Mouse (Mus musculus): ENCODE results near the gene Spata1. TPM values are rescaled to one million over a fixed set of nuclear protein-coding genes. Genes with fewer than 3 reads are reported as not detected.
A peak's percentile ranks its signal among the peaks of the same experiment; 100 is the strongest.

Gene Spata1
- polyA plus RNA-seq, 1 experiment from 2014 or later: 9.2 TPM

DNA sequence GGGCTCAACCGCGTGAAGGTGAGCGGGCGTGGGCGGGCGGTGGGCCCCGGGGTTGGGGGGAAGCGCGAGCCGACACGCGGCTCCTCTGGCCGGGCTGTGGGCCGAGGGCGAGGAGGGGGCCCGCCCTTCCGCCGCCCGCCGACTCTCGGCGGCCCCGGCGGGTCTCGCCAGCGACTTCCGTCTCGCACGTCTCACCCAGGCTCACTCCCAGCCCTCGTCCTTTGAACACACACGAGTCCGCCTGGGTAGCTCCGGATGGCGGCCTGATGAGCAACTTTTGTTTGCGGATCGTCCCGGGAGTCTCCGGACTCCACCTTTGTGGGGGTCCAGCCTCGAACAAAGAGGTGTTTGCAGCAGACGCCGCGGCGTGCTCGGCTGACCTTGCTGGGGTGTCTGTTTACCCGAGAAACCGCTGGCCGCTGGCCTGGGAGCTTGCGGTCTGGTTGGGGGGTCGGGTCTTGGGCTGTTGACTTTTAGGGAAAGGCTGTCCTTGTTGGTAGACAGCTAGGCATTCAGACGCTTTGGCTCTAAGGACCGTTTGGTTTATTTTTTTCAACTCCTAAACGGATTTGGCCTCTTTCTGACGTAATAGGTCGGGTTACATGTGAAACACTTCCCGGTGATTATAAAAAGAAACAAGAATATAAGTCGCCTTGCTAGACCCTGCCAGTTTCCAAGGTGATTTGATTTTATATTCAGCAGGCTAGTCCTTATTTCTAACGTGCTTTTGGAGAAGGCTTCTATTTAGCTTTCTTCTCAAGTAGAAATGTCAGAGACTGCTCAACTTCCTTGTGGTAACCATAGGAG, 653 bp upstream of the Spata1 start:
- under 1% methylated on average over 57 of the region's 57 CpGs for WGBS
- no peak; the same call in 1 of the 2 replicates for ATAC-seq (ENCODE audit: insufficient number of reproducible peaks, insufficient read depth, low FRiP score, low TSS enrichment)

DNA sequence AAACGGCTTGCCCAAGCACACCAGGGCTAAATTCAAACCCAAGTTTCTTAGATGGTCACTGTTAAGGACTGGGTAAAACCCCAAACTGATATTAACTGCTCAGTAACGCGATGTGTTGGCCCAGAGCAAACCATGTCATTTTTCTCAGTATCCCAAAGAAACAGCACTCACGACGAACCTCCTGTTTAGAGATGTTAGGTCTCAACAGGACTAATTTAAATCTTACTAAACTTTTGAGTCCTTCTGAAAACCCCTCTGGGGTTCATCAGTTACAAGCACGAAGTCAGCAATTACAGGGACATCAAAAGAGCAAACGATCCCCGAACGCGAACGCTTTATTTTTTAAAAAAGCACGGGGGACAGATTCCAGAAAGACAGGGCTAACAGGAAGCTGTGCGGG, 564 bp downstream of the Spata1 start:
- 2% methylated on average over 13 of the region's 13 CpGs for WGBS
- Histone ChIP-seq H3K4me2 (replicated peaks) (peak overlapping the region; percentile 91), H3K27ac (peak overlapping the region; percentile 94), H3K9me3 (no peaks in the 10 kb centered on the region), H3K9ac (peak overlapping the region; percentile 87), H3K4me3 (peak overlapping the region; percentile 85), H3K36me3 (peaks cover 8% of the 10 kb centered on the region), H3K27me3 (no peaks in the 10 kb centered on the region), H3K4me1 (peaks cover 17% of the 10 kb centered on the region)
- no peak for ATAC-seq (ENCODE audit: insufficient number of reproducible peaks, insufficient read depth, low FRiP score, low TSS enrichment)

More for the DNA sequence above, 653 bp upstream of the Spata1 start:
- Histone ChIP-seq H3K4me2 (replicated peaks) (peak overlapping the region; percentile 91), H3K9me3 (no peaks in the 10 kb centered on the region), H3K27ac (peak overlapping the region; percentile 94), H3K36me3 (peaks cover 8% of the 10 kb centered on the region), H3K27me3 (no peaks in the 10 kb centered on the region), H3K9ac (peak overlapping the region; percentile 87), H3K4me1 (peaks cover 17% of the 10 kb centered on the region), H3K4me3 (peak overlapping the region; percentile 85)

DNA sequence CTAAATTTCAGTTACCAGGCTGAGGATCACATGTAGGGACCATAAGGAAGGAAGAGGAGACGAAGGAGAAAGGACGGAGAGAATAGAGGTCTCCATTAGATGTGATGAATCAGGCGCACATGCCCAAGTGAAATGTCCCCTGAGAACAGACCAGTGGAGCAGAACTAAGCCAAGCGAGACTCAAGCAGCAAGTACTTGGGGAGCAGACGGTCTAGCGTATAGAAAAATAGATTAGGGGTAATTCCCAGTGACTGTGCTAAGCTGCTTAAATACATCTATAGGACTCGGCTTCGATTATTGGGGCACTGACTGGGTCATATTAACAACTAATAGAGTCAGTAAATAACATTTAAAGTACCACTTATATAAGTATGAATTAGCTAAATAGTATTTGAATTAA, 4.6 kb downstream of the Spata1 start:
- H3K4me1 ChIP-seq: no peaks in the 10 kb centered on the region
- WGBS: 74% methylated on average over 8 of the region's 8 CpGs
- H3K36me3 ChIP-seq: no peaks in the 10 kb centered on the region
- no peak overlapping the region for H3K4me2 ChIP-seq (replicated peaks)
- H3K9ac ChIP-seq: no peak overlapping the region
- H3K4me3 ChIP-seq: no peak overlapping the region
- no peaks in the 10 kb centered on the region for H3K9me3 ChIP-seq
- no peaks in the 10 kb centered on the region for H3K27me3 ChIP-seq
- no peak overlapping the region for H3K27ac ChIP-seq
- ATAC-seq (ENCODE audit: insufficient number of reproducible peaks, insufficient read depth, low FRiP score, low TSS enrichment): no peak

DNA sequence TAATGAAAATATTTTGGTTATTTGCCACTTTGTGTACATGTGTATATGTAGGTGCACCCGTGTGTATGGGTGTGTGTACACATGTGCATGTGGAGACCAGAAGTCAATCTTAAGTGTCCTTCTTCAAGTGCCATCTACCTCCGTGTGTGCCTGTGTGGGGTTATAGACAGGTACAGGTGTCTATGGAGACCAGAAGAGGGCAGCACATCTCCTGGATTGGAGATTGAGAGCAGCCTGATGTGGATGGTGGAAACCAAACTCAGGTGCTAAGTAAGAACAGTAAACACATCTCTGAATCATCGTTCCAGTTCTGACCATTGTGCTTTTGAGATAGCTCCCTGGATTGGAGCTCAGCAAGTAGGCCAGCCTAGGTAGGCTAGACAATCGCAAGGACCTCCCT, 13.1 kb downstream of the Spata1 start:
- whole genome bisulfite sequencing: 85% methylated on average over 4 of the region's 4 CpGs
- no peak overlapping the region for H3K4me3 ChIP-seq
- H3K9ac ChIP-seq: no peak overlapping the region
- no peak overlapping the region for H3K4me2 ChIP-seq (replicated peaks)
- H3K36me3 ChIP-seq: no peaks in the 10 kb centered on the region
- no peaks in the 10 kb centered on the region for H3K27me3 ChIP-seq
- H3K9me3 ChIP-seq: no peaks in the 10 kb centered on the region
- no peak for ATAC-seq (ENCODE audit: insufficient number of reproducible peaks, insufficient read depth, low FRiP score, low TSS enrichment)
- no peaks in the 10 kb centered on the region for H3K4me1 ChIP-seq
- H3K27ac ChIP-seq: no peak overlapping the region

DNA sequence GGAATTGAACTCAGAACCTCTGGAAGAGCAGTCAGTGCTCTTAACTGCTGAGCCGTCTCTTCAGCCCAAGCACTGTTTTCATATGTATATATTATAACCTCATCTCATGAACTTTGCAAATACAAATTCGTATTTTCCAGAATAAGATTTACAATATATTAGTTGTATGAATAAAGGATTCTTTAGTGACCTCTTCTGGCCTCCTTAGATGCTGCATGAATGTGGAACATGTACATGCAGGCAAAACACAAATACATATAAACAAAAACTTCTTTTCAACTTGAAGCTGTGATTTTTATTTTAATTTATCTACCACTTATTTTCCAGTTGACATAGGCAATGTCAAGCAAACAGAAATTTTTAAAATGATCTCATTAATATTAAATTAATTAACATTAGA, 17.5 kb downstream of the Spata1 start:
- ATAC-seq (ENCODE audit: insufficient number of reproducible peaks, insufficient read depth, low FRiP score, low TSS enrichment): no peak
- H3K27me3 ChIP-seq: no peaks in the 10 kb centered on the region
- H3K9me3 ChIP-seq: no peaks in the 10 kb centered on the region

DNA sequence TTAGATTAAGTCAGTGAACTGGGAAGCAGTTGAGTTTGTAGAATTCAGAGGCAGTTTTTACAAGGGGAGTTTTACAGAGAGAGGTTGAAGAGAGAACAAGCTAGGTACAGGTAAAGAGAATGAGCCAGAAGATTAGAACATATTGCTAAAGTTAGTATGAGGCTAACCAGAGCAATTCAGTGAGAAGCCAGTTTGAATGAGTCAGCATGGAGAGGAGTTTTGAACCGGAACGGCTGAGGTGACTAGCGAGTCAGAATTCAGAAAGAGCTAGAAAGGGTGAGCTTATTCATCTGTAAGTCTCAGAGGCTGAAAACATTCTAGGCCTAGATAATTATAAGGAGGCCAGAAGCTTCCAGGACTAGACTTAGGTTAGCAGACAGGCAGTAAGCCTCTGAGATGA, 25.1 kb downstream of the Spata1 start:
- H3K4me3 ChIP-seq: no peak overlapping the region
- H3K27me3 ChIP-seq: no peaks in the 10 kb centered on the region
- H3K9me3 ChIP-seq: no peaks in the 10 kb centered on the region
- H3K36me3 ChIP-seq: no peaks in the 10 kb centered on the region
- H3K4me2 ChIP-seq (replicated peaks): no peak overlapping the region
- no peak overlapping the region for H3K9ac ChIP-seq
- ATAC-seq (ENCODE audit: insufficient number of reproducible peaks, insufficient read depth, low FRiP score, low TSS enrichment): no peak
- no peak overlapping the region for H3K27ac ChIP-seq
- H3K4me1 ChIP-seq: no peaks in the 10 kb centered on the region
- 91% methylated on average over 3 of the region's 3 CpGs for WGBS

More for the DNA sequence above, 17.5 kb downstream of the Spata1 start:
- no peak overlapping the region for H3K4me3 ChIP-seq
- no peak overlapping the region for H3K9ac ChIP-seq
- H3K27ac ChIP-seq: no peak overlapping the region
- H3K4me2 ChIP-seq (replicated peaks): no peak overlapping the region
- 81% methylated on average over 2 of the region's 2 CpGs for WGBS
- H3K4me1 ChIP-seq: no peaks in the 10 kb centered on the region
- H3K36me3 ChIP-seq: no peaks in the 10 kb centered on the region

DNA sequence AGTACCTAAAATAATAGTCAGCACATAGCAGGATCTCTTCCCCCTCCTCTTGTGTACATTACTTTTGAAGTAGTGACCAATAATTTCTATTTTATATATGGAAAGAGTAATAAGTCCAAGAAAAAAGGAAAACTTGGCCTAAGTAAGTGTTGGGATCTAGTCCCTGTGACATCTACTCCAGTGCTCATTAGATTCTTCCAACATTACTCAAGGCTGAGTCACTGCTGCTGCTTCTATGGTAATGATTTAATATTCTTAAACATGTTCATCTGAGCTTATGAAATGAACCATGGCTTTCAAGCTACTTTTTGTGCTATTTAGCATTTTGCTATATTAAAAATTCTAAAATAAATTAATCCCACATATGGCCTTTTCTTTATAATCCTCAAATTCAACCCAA, 25.8 kb downstream of the Spata1 start:
- ATAC-seq (ENCODE audit: insufficient number of reproducible peaks, insufficient read depth, low FRiP score, low TSS enrichment): no peak

DNA sequence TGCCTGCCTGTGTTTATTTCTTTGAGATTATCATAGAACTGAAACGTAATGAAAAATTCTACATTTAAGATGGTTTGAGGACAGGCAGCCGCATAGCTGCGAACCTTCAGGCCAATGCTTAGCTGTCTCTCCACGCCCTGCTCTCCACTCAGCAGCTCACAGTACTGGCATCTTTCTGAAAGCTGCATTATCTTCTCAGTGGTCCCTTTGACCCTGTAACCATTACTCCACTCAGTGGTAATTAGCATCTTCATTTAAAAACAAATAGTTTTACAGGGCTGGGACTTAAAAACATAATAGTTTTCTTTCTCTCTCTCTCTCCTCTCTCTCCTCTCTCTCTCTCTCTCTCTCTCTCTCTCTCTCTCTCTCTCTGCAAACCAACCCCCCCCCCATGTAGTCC, 26.9 kb downstream of the Spata1 start:
- H3K27me3 ChIP-seq: no peaks in the 10 kb centered on the region
- 67% methylated on average over 4 of the region's 4 CpGs for WGBS
- no peaks in the 10 kb centered on the region for H3K4me1 ChIP-seq

More for the DNA sequence above, 25.8 kb downstream of the Spata1 start:
- Histone ChIP-seq H3K4me1 (no peaks in the 10 kb centered on the region), H3K9me3 (no peaks in the 10 kb centered on the region), H3K4me2 (replicated peaks) (no peak overlapping the region), H3K36me3 (no peaks in the 10 kb centered on the region), H3K9ac (no peak overlapping the region), H3K27ac (no peak overlapping the region), H3K27me3 (no peaks in the 10 kb centered on the region), H3K4me3 (no peak overlapping the region)

DNA sequence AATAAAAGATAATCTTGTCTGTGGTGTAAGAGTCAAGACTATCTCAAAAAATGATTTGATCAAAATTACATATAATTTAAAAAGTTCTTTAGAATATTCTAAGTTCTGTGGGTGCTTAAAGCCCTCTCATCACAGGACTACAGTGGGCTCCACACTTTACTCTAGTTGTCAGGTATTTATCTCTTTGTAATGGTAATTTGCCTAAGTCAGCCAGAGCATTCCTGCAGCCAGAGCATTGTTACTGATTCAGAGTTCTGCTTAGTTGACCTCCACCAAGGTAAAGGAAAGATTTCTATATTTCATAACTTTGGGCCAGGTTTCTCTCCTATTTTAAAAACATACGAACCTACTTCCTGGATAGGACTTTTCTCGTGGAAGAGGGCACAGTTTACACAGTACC, 30.3 kb downstream of the Spata1 start:
- Histone ChIP-seq H3K4me1 (no peaks in the 10 kb centered on the region), H3K27me3 (no peaks in the 10 kb centered on the region), H3K9ac (no peak overlapping the region), H3K4me3 (no peak overlapping the region), H3K9me3 (no peaks in the 10 kb centered on the region), H3K36me3 (no peaks in the 10 kb centered on the region), H3K27ac (no peak overlapping the region), H3K4me2 (replicated peaks) (no peak overlapping the region)
- 71% methylated on average over 2 of the region's 2 CpGs for WGBS
- no peak for ATAC-seq (ENCODE audit: insufficient number of reproducible peaks, insufficient read depth, low FRiP score, low TSS enrichment)

More for the DNA sequence above, 26.9 kb downstream of the Spata1 start:
- ATAC-seq (ENCODE audit: insufficient number of reproducible peaks, insufficient read depth, low FRiP score, low TSS enrichment): no peak
- Histone ChIP-seq H3K9ac (no peak overlapping the region), H3K27ac (no peak overlapping the region), H3K4me2 (replicated peaks) (no peak overlapping the region), H3K9me3 (no peaks in the 10 kb centered on the region), H3K4me3 (no peak overlapping the region), H3K36me3 (no peaks in the 10 kb centered on the region)

DNA sequence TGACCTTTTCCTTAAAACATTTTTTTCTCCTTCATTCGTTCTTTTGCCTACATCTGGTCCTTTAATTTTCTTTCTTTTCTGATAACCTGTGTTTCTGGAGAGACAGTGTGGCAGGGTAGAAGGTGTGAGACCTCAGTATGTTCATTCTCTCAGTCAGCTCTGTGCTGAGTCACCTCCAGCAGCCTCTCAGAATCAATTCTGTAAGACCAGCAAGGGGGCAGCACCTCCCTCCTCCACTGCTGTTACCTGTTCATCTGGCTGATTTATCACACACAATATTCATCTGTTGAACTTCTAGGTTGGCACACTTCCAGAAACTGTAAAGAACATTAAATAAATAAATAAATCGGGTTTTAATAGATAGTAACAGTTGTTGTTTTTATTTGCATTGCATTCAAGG, 36.6 kb downstream of the Spata1 start:
- ATAC-seq (ENCODE audit: insufficient number of reproducible peaks, insufficient read depth, low FRiP score, low TSS enrichment): no peak
- H3K4me2 ChIP-seq (replicated peaks): no peak overlapping the region
- no peaks in the 10 kb centered on the region for H3K36me3 ChIP-seq
- 65% methylated on average over 2 of the region's 2 CpGs for WGBS
- no peaks in the 10 kb centered on the region for H3K27me3 ChIP-seq
- H3K9ac ChIP-seq: no peak overlapping the region
- no peaks in the 10 kb centered on the region for H3K4me1 ChIP-seq
- no peak overlapping the region for H3K4me3 ChIP-seq
- no peak overlapping the region for H3K27ac ChIP-seq
- H3K9me3 ChIP-seq: no peaks in the 10 kb centered on the region

DNA sequence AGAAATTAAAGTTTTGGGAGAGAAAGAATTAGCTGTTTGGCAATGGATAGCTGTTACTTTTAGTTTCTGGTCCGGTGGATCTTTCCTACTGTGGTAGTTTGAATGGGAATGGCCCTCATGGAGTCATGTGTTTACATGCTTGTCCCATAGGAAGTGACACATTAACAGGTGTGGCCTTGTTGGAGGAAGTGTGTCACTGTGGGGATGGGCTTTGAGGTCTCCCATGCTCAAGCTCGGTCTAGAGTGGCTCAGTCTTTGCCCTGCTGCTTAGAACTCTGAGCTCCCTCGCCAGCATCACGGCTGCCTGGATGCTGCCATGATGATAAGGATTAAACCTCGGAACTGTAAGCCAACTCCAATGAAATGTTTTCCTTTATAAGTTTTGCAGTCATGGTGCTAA, 48.2 kb downstream of the Spata1 start:
- H3K4me2 ChIP-seq (replicated peaks): no peak overlapping the region
- no peaks in the 10 kb centered on the region for H3K4me1 ChIP-seq
- no peak overlapping the region for H3K4me3 ChIP-seq
- H3K9me3 ChIP-seq: no peaks in the 10 kb centered on the region
- H3K36me3 ChIP-seq: no peaks in the 10 kb centered on the region
- 88% methylated on average over 5 of the region's 5 CpGs for WGBS
- no peak overlapping the region for H3K9ac ChIP-seq
- H3K27me3 ChIP-seq: no peaks in the 10 kb centered on the region
- ATAC-seq (ENCODE audit: insufficient number of reproducible peaks, insufficient read depth, low FRiP score, low TSS enrichment): no peak
- no peak overlapping the region for H3K27ac ChIP-seq

DNA sequence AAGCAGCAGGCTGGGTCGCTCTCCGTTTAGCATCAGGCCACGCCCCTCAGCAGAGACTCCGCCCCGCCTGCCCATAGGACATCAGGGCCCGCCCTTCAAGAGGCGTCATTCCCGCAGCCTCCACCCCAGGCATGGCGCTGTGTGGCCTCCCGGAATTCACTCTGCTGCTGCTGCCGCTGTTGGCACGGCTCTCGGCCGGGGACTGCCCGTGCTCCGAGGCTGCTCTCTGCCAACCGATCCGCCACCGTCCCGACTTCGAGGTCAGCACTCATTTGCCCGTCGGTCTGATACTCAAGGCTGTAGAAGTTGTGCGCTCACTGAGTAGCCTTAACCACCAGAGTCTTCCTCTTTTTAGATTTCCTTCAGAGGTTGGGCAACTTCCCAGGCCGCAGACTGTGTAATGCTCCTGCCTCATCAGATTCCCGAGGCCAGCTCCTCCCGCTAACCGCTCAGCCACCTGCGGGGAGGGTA, 49.1 kb downstream of the Spata1 start:
- Histone ChIP-seq H3K9me3 (no peaks in the 10 kb centered on the region), H3K36me3 (0 out of 2 replicates have a peak, but pooled peaks cover 4% of the 10 kb centered on the region), H3K27ac (peak overlapping the region; percentile 75), H3K27me3 (no peaks in the 10 kb centered on the region), H3K9ac (peak overlapping the region; percentile 65), H3K4me2 (replicated peaks) (peak overlapping the region; percentile 57), H3K4me3 (peak overlapping the region; percentile 52), H3K4me1 (no peaks in the 10 kb centered on the region)
- peak; percentile 99 for ATAC-seq (ENCODE audit: insufficient number of reproducible peaks, insufficient read depth, low FRiP score, low TSS enrichment)
- WGBS: under 1% methylated on average over 29 of the region's 29 CpGs

All from embryonic facial prominence, embryonic 12.5 days (tissue).